Mouse (Mus musculus) kidney, postnatal 0 days (tissue): Measurements from ENCODE around the gene Tmem123. TPM values are rescaled to one million over a fixed set of nuclear protein-coding genes. Genes with fewer than 3 reads are reported as not detected.

Source experiments
- ATAC-seq: fragments of 200-750 bp; cut with Nextera tagmentation; replicated peaks from 2 replicates; pipeline ENCODE4 v1.8.0; 2017; ENCODE audit warnings: low read depth, moderate number of reproducible peaks, moderate TSS enrichment, moderate library complexity; ENCODE audit not compliant: low FRiP score
- DNase-seq: peaks from one replicate; pipeline ENCODE4 v3.0.0-alpha.2; 2016; ENCODE audit warnings: low spot score
- H3K27ac ChIP-seq: fragments of 300-500 bp; sonication (generic); 2 replicates; pipeline ENCODE4 v1.5.1; 2014; ENCODE audit warnings: mild to moderate bottlenecking
- H3K27me3 ChIP-seq: fragments of 300-500 bp; sonication (generic); 2 replicates; pipeline ENCODE4 v1.6.1; 2014; ENCODE audit warnings: low read length, mixed read lengths; ENCODE audit not compliant: insufficient read depth
- H3K36me3 ChIP-seq: fragments of 300-500 bp; sonication (generic); 2 replicates; pipeline ENCODE4 v1.6.1; 2014; ENCODE audit warnings: low read length, mixed read lengths; ENCODE audit not compliant: insufficient read depth
- H3K4me1 ChIP-seq: fragments of 300-500 bp; sonication (generic); replicated peaks from 2 replicates; pipeline ENCODE4 v1.6.1; 2014; ENCODE audit warnings: antibody characterized with exemption, low read length, mixed read lengths; ENCODE audit not compliant: insufficient read depth
- H3K4me2 ChIP-seq: fragments of 300-500 bp; sonication (generic); 2 replicates; pipeline ENCODE4 v1.6.1; 2014; ENCODE audit warnings: mild to moderate bottlenecking, low read length, moderate library complexity, mixed read lengths
- H3K4me3 ChIP-seq: fragments of 300-500 bp; sonication (generic); replicated peaks from 2 replicates; pipeline ENCODE4 v1.5.1; 2014; ENCODE audit warnings: low read depth, low read length
- H3K9ac ChIP-seq: fragments of 300-500 bp; sonication (generic); 2 replicates; pipeline ENCODE4 v1.6.1; 2014; ENCODE audit warnings: low read depth, low read length
- H3K9me3 ChIP-seq: fragments of 300-500 bp; sonication (generic); replicated peaks from 2 replicates; pipeline ENCODE4 v1.6.1; 2016; ENCODE audit warnings: low read length, inconsistent platforms, mixed read lengths
- CTCF ChIP-seq: IDR thresholded peaks from 2 replicates; pipeline ENCODE4 v1.5.1; 2016; ENCODE audit warnings: antibody characterized with exemption, low read depth, mild to moderate bottlenecking, moderate library complexity
- WGBS: fragments of 180-500 bp; shearing (Covaris S2); extraction: QIAGEN DNeasy Blood & Tissue Kit; methylation state at CpG from one replicate; pipeline ENCODE4 v1.1.7; 2014; 5-methylcytosine and 5-hydroxymethylcytosine counted together
- polyA plus RNA-seq: library from polyadenylated mRNA; unstranded; fragments of >200 nt; fragmentation: Nextera tagmentation; extraction: Ambion mirVana; gene quantifications from 2 replicates; pipeline ENCODE4 v1.2.1, GENCODE M21; 2015

Tmem123 gene
- polyA plus RNA-seq, 1 experiment from 2014 or later: 101 TPM

DNA sequence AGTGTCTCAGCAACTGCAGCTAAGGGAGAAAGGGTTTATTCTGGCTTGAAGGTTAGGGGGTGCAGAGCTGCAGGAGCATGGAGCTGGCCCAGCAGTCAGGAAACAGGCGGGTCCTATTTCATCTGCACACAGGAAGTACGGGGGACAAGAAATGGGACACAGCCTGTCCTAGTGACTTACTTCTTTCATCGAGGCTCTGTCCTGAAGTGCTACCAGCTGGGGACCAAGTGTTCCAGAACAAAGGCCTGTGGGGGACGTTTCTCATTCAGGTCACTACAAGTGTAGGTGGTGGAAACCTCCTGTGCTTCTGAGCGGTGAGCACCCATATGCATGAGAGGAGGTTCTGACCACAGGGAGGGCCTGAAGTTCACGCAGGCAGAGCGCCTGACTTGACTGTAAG lies 14.9 kb downstream of the Tmem123 start:
- DNase-seq (no peak), ATAC-seq (no peak)
- Histone ChIP-seq H3K4me1 (no peaks in the 10 kb centered on the region), H3K36me3 (peaks cover 4% of the 10 kb centered on the region; the same call in 1 of the 2 replicates), H3K4me3 (no peak overlapping the region), H3K4me2 (no peak overlapping the region), H3K9ac (no peak overlapping the region), H3K27ac (no peak overlapping the region), H3K9me3 (no peaks in the 10 kb centered on the region), H3K27me3 (no peaks in the 10 kb centered on the region)
- TF ChIP-seq CTCF: no peak
- WGBS: 75% methylated on average over 7 of the region's 7 CpGs

DNA sequence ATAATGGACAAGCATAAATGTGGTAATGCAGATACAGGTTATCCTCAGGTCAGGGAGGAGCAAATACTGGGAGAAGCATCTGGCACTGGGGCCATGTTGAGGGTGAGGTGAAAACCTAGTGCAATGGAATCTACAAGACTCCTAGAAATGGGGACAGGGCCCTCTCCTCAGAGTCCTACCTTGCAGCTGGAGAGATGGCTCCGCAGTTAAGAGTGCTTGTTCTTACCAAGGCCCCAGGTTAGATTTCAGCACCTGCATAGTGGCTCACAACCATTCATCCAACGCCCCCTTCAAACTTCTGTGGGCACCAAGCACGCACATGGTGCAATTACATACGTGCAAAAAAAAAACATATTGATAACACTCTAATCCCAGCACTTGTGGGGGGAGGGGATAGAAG lies 15.9 kb downstream of the Tmem123 start:
- TF ChIP-seq CTCF: no peak
- no peaks in the 10 kb centered on the region for H3K9me3 ChIP-seq
- no peak overlapping the region for H3K9ac ChIP-seq
- no peak for ATAC-seq
- no peak overlapping the region for H3K27ac ChIP-seq
- no peak overlapping the region for H3K4me2 ChIP-seq
- H3K27me3 ChIP-seq: no peaks in the 10 kb centered on the region
- peaks cover 4% of the 10 kb centered on the region; the same call in 1 of the 2 replicates for H3K36me3 ChIP-seq
- no peak overlapping the region for H3K4me3 ChIP-seq
- no peaks in the 10 kb centered on the region for H3K4me1 ChIP-seq
- 93% methylated on average over 4 of the region's 4 CpGs for WGBS
- no peak for DNase-seq

- Histone ChIP-seq H3K27me3 (no peaks in the 10 kb centered on the region), H3K27ac (no peak overlapping the region), H3K9ac (no peak overlapping the region), H3K9me3 (no peaks in the 10 kb centered on the region), H3K4me2 (no peak overlapping the region), H3K4me1 (no peaks in the 10 kb centered on the region), H3K4me3 (no peak overlapping the region), H3K36me3 (peaks cover 4% of the 10 kb centered on the region; the same call in 1 of the 2 replicates)
- WGBS: 90% methylated on average over 8 of the region's 8 CpGs
- no peak for DNase-seq
- no peak for ATAC-seq
- no peak for TF ChIP-seq CTCF
Measured at GRCm38 (mm10) chr9:7780250-7781150, 16.7 kb downstream of the Tmem123 start.

DNA sequence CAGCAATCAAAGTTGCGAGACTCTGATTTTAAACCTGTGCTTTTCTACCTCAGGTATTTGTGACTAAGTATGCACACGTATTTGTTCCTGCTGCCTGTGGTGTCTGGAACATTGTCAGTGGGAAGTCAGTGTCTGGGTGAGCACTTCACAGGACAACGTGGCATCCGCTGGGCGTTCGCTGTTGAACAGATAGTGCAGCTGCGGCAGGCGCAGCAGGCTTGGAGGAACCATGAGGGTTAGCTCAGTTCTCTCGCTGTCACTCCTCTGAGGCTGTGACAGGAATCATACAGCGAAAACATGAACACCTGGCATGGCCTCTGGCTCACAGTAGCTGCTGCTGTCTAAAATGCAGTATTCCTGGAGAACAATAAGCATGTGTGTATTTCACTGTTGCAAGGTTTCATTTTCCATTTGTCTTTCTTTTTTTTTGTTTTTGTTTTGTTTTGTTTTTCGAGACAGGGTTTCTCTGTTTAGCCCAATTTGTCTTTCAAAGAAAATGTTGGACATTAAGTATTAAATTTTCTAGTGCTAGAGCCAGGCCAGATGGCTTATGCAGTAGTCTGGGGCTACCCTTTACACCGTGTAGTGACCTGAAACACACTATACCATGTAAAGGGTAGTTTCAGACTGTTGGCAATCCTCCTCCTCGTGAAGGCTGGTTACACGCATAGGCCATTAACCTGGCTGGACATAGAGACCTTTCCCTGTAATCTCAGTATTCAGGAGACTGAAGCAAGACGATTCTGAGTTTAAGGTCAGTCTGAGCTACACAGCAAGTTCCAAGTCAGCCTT lies 20.2 kb downstream of the Tmem123 start:
- H3K4me3 ChIP-seq: no peak overlapping the region
- H3K27me3 ChIP-seq: no peaks in the 10 kb centered on the region
- H3K4me1 ChIP-seq: no peaks in the 10 kb centered on the region
- TF ChIP-seq CTCF: no peak
- peaks cover 2% of the 10 kb centered on the region; the same call in 1 of the 2 replicates for H3K36me3 ChIP-seq
- WGBS: 68% methylated on average over 15 of the region's 15 CpGs
- no peaks in the 10 kb centered on the region for H3K9me3 ChIP-seq
- no peak overlapping the region for H3K9ac ChIP-seq
- ATAC-seq (peak; percentile 29; the same call in 1 of the 2 replicates), DNase-seq (no peak)
- H3K27ac ChIP-seq: 0 out of 2 replicates have a peak overlapping the region, but pooled peaks have one; percentile 19
- H3K4me2 ChIP-seq: no peak overlapping the region

- Histone ChIP-seq H3K27ac (0 out of 2 replicates have a peak overlapping the region, but pooled peaks have one; percentile 19), H3K4me2 (no peak overlapping the region), H3K9ac (no peak overlapping the region), H3K27me3 (no peaks in the 10 kb centered on the region), H3K9me3 (no peaks in the 10 kb centered on the region), H3K36me3 (no peaks in the 10 kb centered on the region; the same call in 1 of the 2 replicates), H3K4me1 (no peaks in the 10 kb centered on the region), H3K4me3 (no peak overlapping the region)
- ATAC-seq (peak; percentile 31), DNase-seq (peak; percentile 65)
- no peak for TF ChIP-seq CTCF
- 16% methylated on average over 1 of the region's 1 CpGs for WGBS
Measured at GRCm38 (mm10) chr9:7784615-7785012, 20.8 kb downstream of the Tmem123 start.

- WGBS: 76% methylated on average over 3 of the region's 3 CpGs
- no peak overlapping the region for H3K9ac ChIP-seq
- no peaks in the 10 kb centered on the region; the same call in 1 of the 2 replicates for H3K36me3 ChIP-seq
Measured at GRCm38 (mm10) chr9:7785396-7785795, 21.6 kb downstream of the Tmem123 start.

More at GRCm38 (mm10) chr9:7785396-7785795, 21.6 kb downstream of the Tmem123 start:
- no peaks in the 10 kb centered on the region for H3K27me3 ChIP-seq
- H3K27ac ChIP-seq: no peak overlapping the region
- no peaks in the 10 kb centered on the region for H3K9me3 ChIP-seq
- H3K4me1 ChIP-seq: no peaks in the 10 kb centered on the region
- ATAC-seq (no peak), DNase-seq (no peak)
- H3K4me3 ChIP-seq: no peak overlapping the region
- TF ChIP-seq CTCF: no peak
- no peak overlapping the region for H3K4me2 ChIP-seq
